Mouse (Mus musculus) CH12.LX (cell line): ENCODE results near the gene Adam15. TPM values are rescaled to one million over a fixed set of nuclear protein-coding genes. Genes with fewer than 3 reads are reported as not detected.

Source experiments
- DNase-seq: peaks from one replicate; pipeline ENCODE4 v3.0.0-alpha.2; 2013; ENCODE audit errors: extremely low read depth
- H3K27ac ChIP-seq: 2 replicates; pipeline ENCODE4 v1.5.1; 2012; ENCODE audit warnings: low read depth, mild to moderate bottlenecking, control low read depth, moderate library complexity; ENCODE audit not compliant: insufficient read depth
- H3K27me3 ChIP-seq: replicated peaks from 2 replicates; pipeline ENCODE3; 2012; ENCODE audit warnings: inconsistent platforms
- H3K36me3 ChIP-seq, 2 experiments: replicated peaks in 1 of 2; 2 replicates each; pipeline versions ENCODE3 to v1.6.1; 2012; ENCODE audit warnings: inconsistent platforms in 1 of 2, low read length in 1 of 2, mild to moderate bottlenecking in 1 of 2, mixed read lengths in 1 of 2, moderate library complexity in 1 of 2; ENCODE audit not compliant: control insufficient read depth in 1 of 2, insufficient read depth in 1 of 2
- H3K4me1 ChIP-seq, 2 experiments: 2 replicates each; pipeline ENCODE4 v1.6.1; 2012; ENCODE audit warnings: inconsistent platforms in 1 of 2, moderate library complexity in 1 of 2; ENCODE audit not compliant: insufficient read depth in 2 of 2, control insufficient read depth in 1 of 2
- H3K4me2 ChIP-seq: 2 replicates; pipeline ENCODE4 v1.6.1; 2012; ENCODE audit warnings: low read depth, mild to moderate bottlenecking, control low read depth; ENCODE audit not compliant: poor library complexity, insufficient read depth, severe bottlenecking
- H3K4me3 ChIP-seq, 3 experiments: fragments of 150-350 bp in 1 of 3; sonication (generic) in 1 of 3; replicated peaks in 1 of 3; 2 replicates each; pipeline versions ENCODE3 to v1.5.1; 2011 to 2012; ENCODE audit warnings: low read depth in 2 of 3, low read length in 2 of 3, mild to moderate bottlenecking in 2 of 3, moderate library complexity in 2 of 3, control low read depth in 1 of 3, improper control_type of control experiment in 1 of 3, inconsistent platforms in 1 of 3, mixed read lengths in 1 of 3; ENCODE audit not compliant: poor library complexity in 1 of 3
- H3K79me2 ChIP-seq: replicated peaks from 2 replicates; pipeline ENCODE4 v1.6.1; 2012; ENCODE audit warnings: mild to moderate bottlenecking, moderate library complexity; ENCODE audit not compliant: control insufficient read depth, poor library complexity, insufficient read depth, severe bottlenecking; ENCODE audit errors: extremely low read depth
- H3K9ac ChIP-seq: 2 replicates; pipeline ENCODE4 v1.6.1; 2012; ENCODE audit warnings: low read depth, mild to moderate bottlenecking, control low read depth, moderate library complexity; ENCODE audit not compliant: insufficient read depth
- H3K9me3 ChIP-seq: replicated peaks from 2 replicates; pipeline ENCODE3; 2012; ENCODE audit warnings: low read length, inconsistent platforms, mixed read lengths
- BHLHE40 ChIP-seq: IDR thresholded peaks from 2 replicates; pipeline ENCODE4 v1.6.1; 2011; ENCODE audit warnings: mild to moderate bottlenecking, low read depth, low read length, improper control_type of control experiment
- CHD2 ChIP-seq: IDR thresholded peaks from 2 replicates; pipeline ENCODE4 v1.6.1; 2011; ENCODE audit warnings: low read length, improper control_type of control experiment
- CTCF ChIP-seq, 2 experiments: IDR thresholded peaks in 1 of 2; conservative IDR thresholded peaks in 1 of 2; 2 replicates each; pipeline ENCODE4 v1.5.1; 2011 to 2012; ENCODE audit warnings: low read depth in 2 of 2, low read length in 2 of 2, improper control_type of control experiment in 1 of 2, inconsistent platforms in 1 of 2, mild to moderate bottlenecking in 1 of 2, moderate library complexity in 1 of 2
- ETS1 ChIP-seq: conservative IDR thresholded peaks from 2 replicates; pipeline ENCODE4 v1.6.1; 2012; ENCODE audit warnings: low read depth, mild to moderate bottlenecking, inconsistent platforms, low read length, improper control_type of control experiment, moderate library complexity
- HCFC1 ChIP-seq: IDR thresholded peaks from 2 replicates; pipeline ENCODE4 v1.6.1; 2012; ENCODE audit warnings: low read depth, mild to moderate bottlenecking, inconsistent platforms, low read length, improper control_type of control experiment
- IRF4 ChIP-seq: IDR thresholded peaks from 2 replicates; pipeline ENCODE4 v1.6.1; 2014; ENCODE audit warnings: low read depth, mild to moderate bottlenecking, inconsistent platforms, low read length, improper control_type of control experiment
- JUN ChIP-seq: IDR thresholded peaks from 2 replicates; pipeline ENCODE4 v1.6.1; 2011; ENCODE audit warnings: low read depth, mild to moderate bottlenecking, low read length, improper control_type of control experiment, moderate library complexity; ENCODE audit not compliant: insufficient read depth
- KAT2A ChIP-seq: IDR thresholded peaks from 2 replicates; pipeline ENCODE4 v1.6.1; 2012; ENCODE audit warnings: low read length, improper control_type of control experiment, inconsistent platforms; ENCODE audit not compliant: insufficient replicate concordance
- MAFK ChIP-seq: IDR thresholded peaks from 2 replicates; pipeline ENCODE4 v1.6.1; 2011; ENCODE audit warnings: low read length, improper control_type of control experiment; ENCODE audit not compliant: insufficient replicate concordance
- MAX ChIP-seq: IDR thresholded peaks from 2 replicates; pipeline ENCODE4 v1.6.1; 2011; ENCODE audit warnings: low read length, improper control_type of control experiment
- MXI1 ChIP-seq: IDR thresholded peaks from 2 replicates; pipeline ENCODE4 v1.6.1; 2011; ENCODE audit warnings: mild to moderate bottlenecking, low read depth, low read length, improper control_type of control experiment
- POLR2AphosphoS2 ChIP-seq: IDR thresholded peaks from 2 replicates; pipeline ENCODE4 v1.6.1; 2011; ENCODE audit warnings: low read depth, low read length, improper control_type of control experiment
- RAD21 ChIP-seq: IDR thresholded peaks from 2 replicates; pipeline ENCODE4 v1.6.1; 2011; ENCODE audit warnings: low read depth, mild to moderate bottlenecking, low read length, improper control_type of control experiment, moderate library complexity
- RCOR1 ChIP-seq: conservative IDR thresholded peaks from 2 replicates; pipeline ENCODE4 v1.6.1; 2012; ENCODE audit warnings: low read depth, mild to moderate bottlenecking, inconsistent platforms, low read length, improper control_type of control experiment
- SIN3A ChIP-seq: IDR thresholded peaks from 2 replicates; pipeline ENCODE4 v1.6.1; 2012; ENCODE audit warnings: low read length, improper control_type of control experiment, inconsistent platforms
- SMC3 ChIP-seq: IDR thresholded peaks from 2 replicates; pipeline ENCODE4 v1.6.1; 2011; ENCODE audit warnings: low read depth, low read length, improper control_type of control experiment
- ZC3H11A ChIP-seq: IDR thresholded peaks from 2 replicates; pipeline ENCODE4 v1.6.1; 2012; ENCODE audit warnings: low read depth, mild to moderate bottlenecking, inconsistent platforms, low read length, improper control_type of control experiment
- ZKSCAN1 ChIP-seq: IDR thresholded peaks from 2 replicates; pipeline ENCODE4 v1.6.1; 2012; ENCODE audit warnings: low read depth, inconsistent platforms, low read length, improper control_type of control experiment, borderline replicate concordance
- ZNF384 ChIP-seq: IDR thresholded peaks from 2 replicates; pipeline ENCODE4 v1.6.1; 2012; ENCODE audit warnings: low read depth, low read length, improper control_type of control experiment, inconsistent platforms
- dilution Hi-C: fragments of 300-500 bp; cut with MboI; formaldehyde crosslinking; loops from 2 replicates; pipeline ENCODE4 v1.14.3; 2020; ENCODE audit warnings: low sequenced_read_pairs; ENCODE audit not compliant: extremely low pct_unique_long_range_greater_than_20kb, extremely low pct_ligation_motif_present
- in situ Hi-C: fragments of 300-500 bp; cut with MboI; formaldehyde crosslinking; loops from 3 replicates; pipeline ENCODE4 v1.14.3; 2019; ENCODE audit warnings: low sequenced_read_pairs, low pct_ligation_motif_present, low pct_unique_long_range_greater_than_20kb, mixed read lengths
- polyA plus RNA-seq: library from polyadenylated mRNA; unstranded; fragments of >175 nt; gene quantifications from 2 replicates; pipeline ENCODE4 v1.2.1, GENCODE M21; 2012; ENCODE audit warnings: low read depth; ENCODE audit not compliant: insufficient read length
- total RNA-seq, 2 experiments: library from RNA; depleted of rRNA; stranded (reverse); fragments of 300-350 nt in 1 of 2; fragments of >200 nt in 1 of 2; gene quantifications; 2 replicates each; pipeline ENCODE4 v1.2.3; 2012 to 2014

Adam15 gene
- total and polyA plus RNA-seq, 3 experiments, result 5.8 to 39.1 (median 26.5) TPM

- H3K9ac ChIP-seq, result no peak overlapping the region
- no peak for DNase-seq
- in situ Hi-C loops, result no loop called here
- no peaks in the 10 kb centered on the region for H3K36me3 ChIP-seq
- no peak overlapping the region for H3K4me3 ChIP-seq
- TF ChIP-seq IRF4, result no peak
- no peak for TF ChIP-seq BHLHE40
- TF ChIP-seq CTCF (conservative IDR thresholded peaks at IDR 0.05 in 1 of 2, IDR thresholded peaks at IDR 0.05 in 1 of 2; ENCODE audit: low read depth in 2 of 2, low read length in 2 of 2), result no peak
- TF ChIP-seq MAFK, result no peak
- no peak for TF ChIP-seq MAX
- TF ChIP-seq ETS1, result no peak
- peaks cover 25 to 56% of the 10 kb centered on the region in 2 experiments for H3K4me1 ChIP-seq
- no peak overlapping the region for H3K4me2 ChIP-seq
- peaks cover 5% of the 10 kb centered on the region for H3K9me3 ChIP-seq
- H3K27me3 ChIP-seq, result peaks cover 24% of the 10 kb centered on the region
- no peaks in the 10 kb centered on the region for H3K79me2 ChIP-seq
- H3K27ac ChIP-seq, result no peak overlapping the region
- dilution Hi-C loops, result no loop called here
These were observed 35.5 kb downstream of the Adam15 start for GRCm38 (mm10) chr3:89314340-89314739.

GRCm38 (mm10) chr3:89308089-89308488, 41.7 kb downstream of the Adam15 start:
- peaks cover 5% of the 10 kb centered on the region for H3K9me3 ChIP-seq
- peaks cover 2 to 9% of the 10 kb centered on the region in 2 experiments; a peak in 3 of 4 replicates for H3K4me1 ChIP-seq
- H3K4me2 ChIP-seq, result no peak overlapping the region
- in situ Hi-C loops, result no loop called here
- H3K27me3 ChIP-seq, result peaks cover 2% of the 10 kb centered on the region
- DNase-seq, result peak; percentile 79
- no peak overlapping the region for H3K4me3 ChIP-seq
- H3K9ac ChIP-seq, result no peak overlapping the region
- peak; percentile 88 for TF ChIP-seq SMC3
- no peak for TF ChIP-seq MXI1
- no peak for TF ChIP-seq KAT2A
- TF ChIP-seq SIN3A, result 0 out of 2 replicates have a peak, but pooled peaks have one; percentile 34
- TF ChIP-seq RAD21, result peak; percentile 56
- no peak for TF ChIP-seq POLR2AphosphoS2
- TF ChIP-seq CTCF (conservative IDR thresholded peaks at IDR 0.05 in 1 of 2, IDR thresholded peaks at IDR 0.05 in 1 of 2; ENCODE audit: low read depth in 2 of 2, low read length in 2 of 2), result peak; percentile 59 to 90
- no peak for TF ChIP-seq RCOR1
- peak; percentile 12; the same call in 1 of the 2 replicates for TF ChIP-seq HCFC1
- TF ChIP-seq ZNF384, result peak; percentile 85
- 0 out of 2 replicates have a peak, but pooled peaks have one; percentile 22 for TF ChIP-seq IRF4
- TF ChIP-seq CHD2, result no peak
- peak; percentile 28; the same call in 1 of the 2 replicates for TF ChIP-seq ZC3H11A
- no peak for TF ChIP-seq JUN
- no peak for TF ChIP-seq ZKSCAN1
- H3K27ac ChIP-seq, result no peak overlapping the region
- dilution Hi-C loops, result no loop called here
- no peaks in the 10 kb centered on the region for H3K79me2 ChIP-seq
- H3K36me3 ChIP-seq, result no peaks in the 10 kb centered on the region
